Mouse (Mus musculus): ENCODE measurements around the gene Cbx2.

The Cbx2 gene

GRCm38 (mm10) chr11:119022895-119023615, at the start of gene Cbx2:
Gene Cbx2, plus strand, starts transcription at chr11:119022962.
- peak; percentile 91 for DNase-seq (ENCODE audit: low spot score)

- no peak for DNase-seq (ENCODE audit: low spot score)
Observed at GRCm38 (mm10) chr11:118974340-118974739, 48.4 kb upstream of the Cbx2 start.

- DNase-seq (ENCODE audit: low spot score) = peak; percentile 51
Observed at GRCm38 (mm10) chr11:118975427-118975826, 47.3 kb upstream of the Cbx2 start.

- no peak for DNase-seq (ENCODE audit: low spot score)
Observed at GRCm38 (mm10) chr11:118975917-118976316, 46.8 kb upstream of the Cbx2 start.

GRCm38 (mm10) chr11:118980388-118980787, 42.4 kb upstream of the Cbx2 start:
- no peak for DNase-seq (ENCODE audit: low spot score)

GRCm38 (mm10) chr11:118981012-118981776, 41.6 kb upstream of the Cbx2 start:
- DNase-seq (ENCODE audit: low spot score) = no peak

GRCm38 (mm10) chr11:118982593-118983113, 40.1 kb upstream of the Cbx2 start:
- no peak for DNase-seq (ENCODE audit: low spot score)

GRCm38 (mm10) chr11:118985571-118985970, 37.2 kb upstream of the Cbx2 start:
- peak; percentile 45 for DNase-seq (ENCODE audit: low spot score)

GRCm38 (mm10) chr11:118987999-118988398, 34.8 kb upstream of the Cbx2 start, which contains the start of gene Enpp7:
Gene Enpp7, plus strand, starts transcription at chr11:118988188.
- no peak for DNase-seq (ENCODE audit: low spot score)

- DNase-seq (ENCODE audit: low spot score) = no peak
Observed at GRCm38 (mm10) chr11:118992781-118993180, 30.0 kb upstream of the Cbx2 start.

- no peak for DNase-seq (ENCODE audit: low spot score)
Observed at GRCm38 (mm10) chr11:118995448-118995847, 27.3 kb upstream of the Cbx2 start.

GRCm38 (mm10) chr11:118997182-118997581, 25.6 kb upstream of the Cbx2 start:
- DNase-seq (ENCODE audit: low spot score) = no peak

- DNase-seq (ENCODE audit: low spot score) = peak; percentile 77
Observed at GRCm38 (mm10) chr11:118998540-118999265, 24.1 kb upstream of the Cbx2 start.

- DNase-seq (ENCODE audit: low spot score) = peak; percentile 39
Observed at GRCm38 (mm10) chr11:118999361-118999804, 23.4 kb upstream of the Cbx2 start.

- DNase-seq (ENCODE audit: low spot score) = no peak
Observed at GRCm38 (mm10) chr11:119000877-119001276, 21.9 kb upstream of the Cbx2 start.

GRCm38 (mm10) chr11:119001493-119002128, 21.2 kb upstream of the Cbx2 start:
- DNase-seq (ENCODE audit: low spot score) = no peak

GRCm38 (mm10) chr11:119005547-119006275, 17.1 kb upstream of the Cbx2 start:
- DNase-seq (ENCODE audit: low spot score) = no peak

GRCm38 (mm10) chr11:119006462-119006861, 16.3 kb upstream of the Cbx2 start:
- DNase-seq (ENCODE audit: low spot score) = no peak

- DNase-seq (ENCODE audit: low spot score) = peak; percentile 38
Observed at GRCm38 (mm10) chr11:119007461-119008456, 15.0 kb upstream of the Cbx2 start.

GRCm38 (mm10) chr11:119014455-119014854, 8.3 kb upstream of the Cbx2 start:
- no peak for DNase-seq (ENCODE audit: low spot score)
